Mouse (Mus musculus) CD4-positive naive resting alpha-beta T cell, adult 57 days (primary cell): ENCODE data around the gene Lyg1. TPM values are rescaled to one million over a fixed set of nuclear protein-coding genes. Genes with fewer than 3 reads are reported as not detected.

Source experiments
- total RNA-seq: library from RNA; stranded (reverse); gene quantifications from one replicate; pipeline ENCODE4 v1.2.4, GENCODE M21; 2023

Lyg1 gene
- not detected for total RNA-seq

DNA sequence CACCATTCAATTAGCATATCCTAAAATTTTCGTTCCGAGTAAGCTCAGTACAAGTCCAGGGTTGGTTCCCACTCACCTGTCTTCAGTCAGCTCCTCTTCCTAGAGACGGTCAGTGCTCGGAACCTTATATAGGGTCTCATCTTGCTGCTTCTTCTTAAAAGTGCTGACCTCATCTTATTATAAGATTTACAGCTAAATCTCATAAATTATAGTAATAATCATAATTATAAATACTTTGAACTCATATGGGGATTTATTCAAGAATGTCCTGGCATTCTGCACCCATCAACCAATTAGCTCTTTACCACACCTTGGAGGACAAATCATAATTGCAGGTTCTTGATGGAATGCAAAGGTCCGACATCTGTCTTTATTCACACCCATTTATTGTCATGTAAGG is at the start of gene Lyg1:
Gene Lyg1, minus strand, starts transcription at position 101 of the 400 bp plus-strand sequence.

DNA sequence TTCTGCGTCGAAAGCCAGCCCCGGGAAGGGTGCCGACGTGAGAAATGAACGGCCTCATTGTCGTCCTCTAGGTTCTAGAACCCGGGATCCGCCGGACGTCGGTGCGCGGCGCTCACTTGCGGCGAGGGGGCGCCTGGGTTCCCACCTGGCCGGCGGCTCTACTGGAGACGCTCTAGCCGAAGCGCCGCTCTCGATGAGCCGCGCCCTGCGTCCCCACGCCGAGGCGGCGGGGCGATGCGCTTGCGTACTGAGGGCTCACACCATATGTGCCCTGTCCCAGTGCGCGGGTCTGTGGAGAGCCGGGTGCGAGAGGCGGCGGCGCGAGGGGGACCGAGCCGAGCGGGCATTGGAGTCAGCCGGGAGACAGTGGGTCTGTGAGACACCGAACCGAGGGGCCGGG is 40.3 kb upstream of the Lyg1 start, which contains the start of the genes Txndc9 and Eif5b:
Gene Txndc9, minus strand, starts transcription at position 27 of the 400 bp plus-strand sequence.
Gene Eif5b, plus strand, starts transcription at position 144 of the 400 bp plus-strand sequence.

DNA sequence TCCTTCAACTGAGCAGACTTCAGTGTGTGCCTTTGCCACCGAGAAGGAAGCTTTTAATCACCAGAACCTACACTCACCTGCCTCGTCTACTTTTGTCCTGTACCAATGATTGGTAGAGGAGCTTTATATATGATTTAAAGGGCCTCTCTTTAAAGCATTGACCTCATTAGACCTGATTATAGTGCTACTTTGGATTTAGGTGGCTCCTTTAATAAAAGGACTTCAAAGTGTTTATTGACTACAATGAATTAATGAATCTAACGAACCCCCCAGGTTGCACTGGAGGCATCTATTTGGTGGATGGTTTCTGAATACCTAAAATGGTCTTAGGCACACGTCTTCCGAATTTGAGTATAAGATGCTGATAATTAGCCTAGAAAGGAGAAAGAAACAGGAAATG is 41.2 kb downstream of the Lyg1 start, which contains the start of gene Lyg2:
Gene Lyg2, minus strand, starts transcription at position 101 of the 400 bp plus-strand sequence.

Other genes starting within 250 kb of the Lyg1 start
- gene 2010300C02Rik, start 237.7 kb downstream of the Lyg1 start, total RNA-seq: 1.6 TPM
- gene Tsga10, start 91.3 kb downstream of the Lyg1 start, total RNA-seq: 3.0 TPM
- gene Lipt1, start 86.0 kb downstream of the Lyg1 start, total RNA-seq: 1.5 TPM
- gene Mitd1, start 67.3 kb downstream of the Lyg1 start, total RNA-seq: 30.9 TPM
- gene Mrpl30, start 67.3 kb downstream of the Lyg1 start, total RNA-seq: 149 TPM
- not detected for gene Lyg2, start 41.3 kb downstream of the Lyg1 start, total RNA-seq
- gene Txndc9, start 40.1 kb upstream of the Lyg1 start, total RNA-seq: 65.1 TPM
- 38.3 TPM for gene Eif5b, start 40.3 kb upstream of the Lyg1 start, total RNA-seq
- gene Rev1, start 172.0 kb upstream of the Lyg1 start, total RNA-seq: 46.3 TPM